Mouse (Mus musculus): ENCODE data around the gene Mzf1. TPM values are rescaled to one million over a fixed set of nuclear protein-coding genes. Genes with fewer than 3 reads are reported as not detected.

Mzf1 gene
- polyA plus RNA-seq, 1 experiment from 2014 or later = 4.3 TPM

DNA sequence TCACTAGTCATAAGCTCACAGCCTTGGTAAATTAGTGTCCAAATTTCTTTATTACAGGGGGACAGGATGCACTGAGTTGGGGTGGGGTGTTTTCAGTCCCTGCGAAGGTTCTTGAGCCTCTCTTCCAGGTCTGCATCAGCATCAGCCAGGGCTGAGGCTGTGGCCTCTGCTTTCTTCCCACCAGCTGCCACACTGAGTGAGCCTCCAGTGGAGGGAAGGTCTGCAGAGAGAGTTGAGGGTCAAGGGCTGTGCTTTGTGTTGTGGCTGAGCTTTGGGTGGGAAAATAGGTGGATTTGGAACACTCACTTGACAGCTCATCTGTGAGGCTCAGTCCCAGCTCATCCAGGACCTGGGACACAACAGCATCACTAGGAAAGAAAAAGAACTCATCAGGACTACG lies 22.6 kb downstream of the Mzf1 start:
- Histone ChIP-seq H3K4me1 (peaks cover 48% of the 10 kb centered on the region), H3K4me3 (peak overlapping the region; percentile 10; the same call in 1 of the 2 replicates), H3K9me3 (no peaks in the 10 kb centered on the region), H3K27me3 (ENCODE audit: poor library complexity, severe bottlenecking) (no peaks in the 10 kb centered on the region), H3K27ac (no peak overlapping the region), H3K36me3 (replicated peaks) (peaks cover 89% of the 10 kb centered on the region)
- 86% methylated on average over 2 of the region's 2 CpGs for WGBS
- no peak for DNase-seq (ENCODE audit: extremely low spot score, low spot score)

DNA sequence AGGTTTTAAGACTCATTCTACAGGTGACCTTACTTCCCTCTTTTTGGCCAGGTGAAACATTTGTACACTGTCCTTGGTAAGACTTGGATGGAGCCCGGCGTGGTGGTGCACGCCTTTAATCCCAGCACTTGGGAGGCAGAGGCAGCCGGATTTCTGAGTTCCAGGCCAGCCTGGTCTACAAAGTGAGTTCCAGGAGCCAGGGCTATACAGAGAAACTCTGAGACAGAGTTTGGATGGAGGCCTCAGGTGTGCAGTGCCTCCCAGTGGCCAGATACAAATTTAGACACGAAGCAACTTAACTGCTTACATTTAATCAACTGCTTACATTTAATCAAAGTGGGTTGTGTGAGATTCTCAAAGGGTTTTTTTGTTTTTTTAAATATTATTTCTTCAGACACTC lies 23.5 kb downstream of the Mzf1 start:
- Histone ChIP-seq H3K4me3 (no peak overlapping the region), H3K27ac (no peak overlapping the region), H3K36me3 (replicated peaks) (peaks cover 92% of the 10 kb centered on the region), H3K9me3 (no peaks in the 10 kb centered on the region), H3K4me1 (peaks cover 48% of the 10 kb centered on the region), H3K27me3 (ENCODE audit: poor library complexity, severe bottlenecking) (no peaks in the 10 kb centered on the region)
- WGBS = 80% methylated on average over 5 of the region's 5 CpGs
- DNase-seq (ENCODE audit: extremely low spot score, low spot score) = no peak

DNA sequence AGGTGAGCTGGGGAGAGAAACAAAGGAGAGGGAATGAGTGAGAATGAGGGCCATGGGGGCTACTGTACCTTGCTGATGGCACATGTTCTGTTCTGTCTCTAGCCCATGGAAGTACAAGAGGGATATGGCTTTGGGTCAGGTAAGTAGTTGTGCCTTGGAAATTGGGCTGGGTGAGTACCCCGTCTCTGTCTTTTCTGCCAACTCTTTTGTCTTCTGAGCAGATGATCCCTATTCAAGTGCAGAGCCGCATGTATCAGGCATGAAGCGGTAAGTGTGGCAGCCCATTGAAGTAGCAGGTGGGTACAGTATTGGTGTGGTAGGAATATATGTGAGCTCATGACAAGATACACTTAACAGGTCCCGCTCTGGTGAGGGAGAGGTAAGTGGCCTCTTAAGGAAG lies 25.6 kb downstream of the Mzf1 start:
- WGBS = 95% methylated on average over 4 of the region's 4 CpGs
- H3K27me3 ChIP-seq (ENCODE audit: poor library complexity, severe bottlenecking) = no peaks in the 10 kb centered on the region
- H3K27ac ChIP-seq = no peak overlapping the region
- H3K9me3 ChIP-seq = 0 out of 2 replicates have a peak, but pooled peaks cover 6% of the 10 kb centered on the region
- DNase-seq (ENCODE audit: extremely low spot score, low spot score) = no peak
- H3K36me3 ChIP-seq (replicated peaks) = peaks cover 91% of the 10 kb centered on the region
- no peak overlapping the region; the same call in 1 of the 2 replicates for H3K4me3 ChIP-seq
- peaks cover 37% of the 10 kb centered on the region for H3K4me1 ChIP-seq

DNA sequence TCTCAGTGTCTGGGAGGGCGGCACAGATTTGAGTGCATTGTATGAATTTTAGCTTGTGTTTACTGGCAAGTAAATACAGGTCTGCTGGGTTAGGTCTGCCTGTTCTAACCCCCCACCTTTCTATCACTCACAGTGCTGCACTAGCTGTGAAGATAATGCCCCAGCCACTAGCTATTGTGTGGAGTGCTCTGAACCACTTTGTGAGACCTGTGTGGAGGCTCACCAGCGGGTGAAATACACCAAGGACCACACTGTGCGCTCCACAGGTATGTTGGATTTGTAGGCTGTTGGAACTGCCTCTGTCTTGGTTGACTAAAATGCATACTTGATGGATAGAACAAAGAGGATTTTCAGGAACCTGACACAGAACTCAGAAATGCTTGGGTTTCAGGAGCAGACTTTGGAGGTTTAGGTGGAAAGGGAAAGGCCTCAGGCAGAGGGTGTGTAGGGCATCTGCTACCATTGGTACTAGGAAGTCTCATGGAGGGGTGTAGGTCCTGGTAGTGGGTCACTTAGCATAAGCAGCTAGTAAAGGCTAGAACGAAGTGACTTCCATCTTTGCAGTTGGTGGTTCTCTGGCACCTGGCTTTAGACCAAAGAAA lies 29.0 kb downstream of the Mzf1 start:
- Histone ChIP-seq H3K4me1 (peaks cover 33% of the 10 kb centered on the region), H3K27ac (peak overlapping the region; percentile 100), H3K9me3 (0 out of 2 replicates have a peak, but pooled peaks cover 10% of the 10 kb centered on the region), H3K4me3 (peak overlapping the region; percentile 99), H3K36me3 (replicated peaks) (peaks cover 58% of the 10 kb centered on the region), H3K27me3 (ENCODE audit: poor library complexity, severe bottlenecking) (no peaks in the 10 kb centered on the region)
- WGBS = 34% methylated on average over 4 of the region's 4 CpGs
- DNase-seq (ENCODE audit: extremely low spot score, low spot score) = no peak

DNA sequence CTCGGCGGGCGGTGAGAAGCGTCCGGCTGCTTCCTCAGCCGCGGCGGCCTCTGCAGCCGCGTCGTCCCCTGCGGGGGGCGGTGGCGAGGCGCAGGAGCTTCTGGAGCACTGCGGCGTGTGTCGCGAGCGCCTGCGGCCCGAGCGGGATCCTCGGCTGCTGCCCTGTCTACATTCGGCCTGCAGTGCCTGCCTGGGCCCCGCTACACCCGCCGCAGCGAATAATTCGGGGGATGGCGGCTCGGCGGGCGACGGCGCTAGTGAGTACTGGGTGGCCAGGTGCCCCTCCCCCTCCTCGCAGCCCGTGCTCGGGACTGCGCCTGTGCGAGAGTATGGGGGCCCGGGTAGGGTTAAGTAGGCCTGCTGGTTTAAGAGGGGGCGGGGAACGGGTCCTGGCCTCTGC lies 29.8 kb downstream of the Mzf1 start:
- Histone ChIP-seq H3K9me3 (0 out of 2 replicates have a peak, but pooled peaks cover 10% of the 10 kb centered on the region), H3K4me3 (peak overlapping the region; percentile 99), H3K36me3 (replicated peaks) (peaks cover 50% of the 10 kb centered on the region), H3K27me3 (ENCODE audit: poor library complexity, severe bottlenecking) (no peaks in the 10 kb centered on the region), H3K27ac (peak overlapping the region; percentile 100), H3K4me1 (peaks cover 33% of the 10 kb centered on the region)
- peak; percentile 77 for DNase-seq (ENCODE audit: extremely low spot score, low spot score)
- WGBS = under 1% methylated on average over 44 of the region's 44 CpGs

DNA sequence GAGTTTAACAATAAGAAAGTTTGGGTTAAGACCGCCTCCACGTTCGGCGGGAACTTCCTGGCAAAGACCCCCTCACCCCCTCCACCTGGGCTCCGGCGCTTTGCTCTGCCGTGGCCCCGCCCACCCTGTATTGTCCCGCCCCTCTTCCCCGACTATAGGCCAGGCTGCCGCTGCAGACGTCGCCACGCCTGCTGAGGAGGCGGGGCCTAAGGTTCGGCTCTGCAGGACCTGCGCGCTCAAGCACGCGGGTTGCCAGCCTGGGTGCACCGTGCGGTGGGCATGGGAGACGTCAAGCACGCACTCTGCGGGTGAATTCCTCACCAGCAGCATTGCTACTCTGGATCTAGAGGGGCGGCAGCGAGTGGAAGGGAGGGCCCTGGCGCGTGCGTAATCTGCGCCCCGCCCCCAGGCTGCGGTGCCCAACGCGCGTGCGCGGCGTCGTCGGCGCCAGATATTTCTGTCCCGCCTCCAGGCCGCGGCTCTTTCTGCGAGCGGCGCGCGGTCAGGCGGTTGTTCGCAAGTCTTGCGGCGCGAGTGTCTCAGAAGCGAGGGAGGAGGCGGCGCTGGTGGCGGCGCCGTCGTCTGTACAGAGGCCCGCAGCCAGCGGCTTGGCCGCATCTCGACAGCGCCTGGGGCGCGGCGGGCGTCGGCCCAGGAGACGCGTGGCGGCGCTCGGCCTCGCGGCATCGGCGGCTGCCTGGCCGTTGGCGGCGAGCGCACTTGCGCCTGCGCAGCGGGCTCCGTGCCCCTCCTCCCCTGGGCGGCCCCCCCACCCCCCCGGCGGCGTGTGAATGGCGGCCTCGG lies 30.4 kb downstream of the Mzf1 start:
- H3K4me1 ChIP-seq = peaks cover 33% of the 10 kb centered on the region
- under 1% methylated on average over 95 of the region's 95 CpGs for WGBS
- 0 out of 2 replicates have a peak, but pooled peaks cover 10% of the 10 kb centered on the region for H3K9me3 ChIP-seq
- DNase-seq (ENCODE audit: extremely low spot score, low spot score) = peak; percentile 95
- H3K36me3 ChIP-seq (replicated peaks) = peaks cover 43% of the 10 kb centered on the region
- peak overlapping the region; percentile 100 for H3K27ac ChIP-seq
- peak overlapping the region; percentile 99 for H3K4me3 ChIP-seq
- H3K27me3 ChIP-seq (ENCODE audit: poor library complexity, severe bottlenecking) = no peaks in the 10 kb centered on the region

DNA sequence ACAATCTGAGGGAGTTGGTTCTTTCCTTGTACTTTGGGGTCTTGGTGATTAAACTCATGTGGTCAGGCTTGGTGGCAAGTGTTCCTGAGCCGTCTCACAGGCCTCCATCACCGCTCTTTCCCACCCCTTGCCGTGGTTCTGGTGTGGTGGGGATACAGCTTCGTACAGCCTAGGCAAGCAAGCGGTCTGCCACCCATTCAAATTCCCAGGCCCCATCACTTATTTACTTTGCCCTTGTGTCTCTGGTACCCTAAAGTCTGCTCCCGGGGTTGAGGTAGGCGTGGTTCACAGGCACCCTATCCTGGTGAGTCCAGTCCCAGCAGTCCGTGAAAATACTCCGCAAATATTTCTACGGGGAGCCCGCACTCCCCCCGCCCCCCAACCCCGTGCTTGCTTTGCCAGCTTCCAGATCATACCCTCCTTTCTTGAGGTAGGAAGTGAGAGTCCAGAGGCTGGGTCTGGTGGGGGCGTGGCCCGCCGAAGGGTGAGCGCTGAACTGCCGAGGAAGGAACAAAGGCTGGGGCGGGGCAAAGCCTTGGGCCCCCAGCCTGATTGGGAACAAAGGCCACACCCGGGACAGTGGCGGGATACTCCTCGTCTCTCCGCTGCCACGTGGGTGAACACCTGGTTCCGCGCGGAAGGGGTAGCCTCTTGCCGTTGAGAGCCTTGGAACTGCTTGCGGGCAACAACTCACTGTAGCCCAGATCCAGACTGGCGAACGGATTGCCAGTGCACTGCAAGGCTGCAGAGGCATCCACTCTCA lies 31.6 kb downstream of the Mzf1 start:
- peak; percentile 92 for DNase-seq (ENCODE audit: extremely low spot score, low spot score)
- Histone ChIP-seq H3K4me3 (peak overlapping the region; percentile 99), H3K4me1 (peaks cover 33% of the 10 kb centered on the region), H3K36me3 (replicated peaks) (peaks cover 31% of the 10 kb centered on the region), H3K9me3 (0 out of 2 replicates have a peak, but pooled peaks cover 10% of the 10 kb centered on the region), H3K27me3 (ENCODE audit: poor library complexity, severe bottlenecking) (no peaks in the 10 kb centered on the region), H3K27ac (peak overlapping the region; percentile 100)
- 5% methylated on average over 31 of the region's 31 CpGs for WGBS

DNA sequence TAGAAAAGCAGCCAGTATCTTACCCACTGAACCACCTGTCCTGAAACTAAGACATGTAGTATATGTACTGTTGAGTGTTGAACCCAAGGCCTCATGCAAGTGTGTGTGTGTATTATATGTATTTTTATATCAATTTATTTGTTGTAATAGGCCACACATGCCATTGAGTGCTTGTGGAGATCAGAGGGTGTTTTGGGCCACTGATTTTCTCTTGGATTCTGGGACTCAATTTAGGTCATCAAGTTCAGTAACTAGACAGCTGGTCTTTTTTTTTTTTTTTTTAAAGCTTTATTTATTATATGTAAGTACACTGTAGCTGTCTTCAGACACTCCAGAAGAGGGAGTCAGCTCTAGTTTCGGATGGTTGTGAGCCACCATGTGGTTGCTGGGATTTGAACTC lies 39.3 kb downstream of the Mzf1 start:
- no peak for DNase-seq (ENCODE audit: extremely low spot score, low spot score)
- WGBS = 93% methylated on average over 1 of the region's 1 CpGs
- H3K9me3 ChIP-seq = no peaks in the 10 kb centered on the region
- H3K4me1 ChIP-seq = peaks cover 14% of the 10 kb centered on the region
- H3K36me3 ChIP-seq (replicated peaks) = no peaks in the 10 kb centered on the region
- H3K4me3 ChIP-seq = no peak overlapping the region
- no peaks in the 10 kb centered on the region for H3K27me3 ChIP-seq (ENCODE audit: poor library complexity, severe bottlenecking)
- no peak overlapping the region for H3K27ac ChIP-seq

DNA sequence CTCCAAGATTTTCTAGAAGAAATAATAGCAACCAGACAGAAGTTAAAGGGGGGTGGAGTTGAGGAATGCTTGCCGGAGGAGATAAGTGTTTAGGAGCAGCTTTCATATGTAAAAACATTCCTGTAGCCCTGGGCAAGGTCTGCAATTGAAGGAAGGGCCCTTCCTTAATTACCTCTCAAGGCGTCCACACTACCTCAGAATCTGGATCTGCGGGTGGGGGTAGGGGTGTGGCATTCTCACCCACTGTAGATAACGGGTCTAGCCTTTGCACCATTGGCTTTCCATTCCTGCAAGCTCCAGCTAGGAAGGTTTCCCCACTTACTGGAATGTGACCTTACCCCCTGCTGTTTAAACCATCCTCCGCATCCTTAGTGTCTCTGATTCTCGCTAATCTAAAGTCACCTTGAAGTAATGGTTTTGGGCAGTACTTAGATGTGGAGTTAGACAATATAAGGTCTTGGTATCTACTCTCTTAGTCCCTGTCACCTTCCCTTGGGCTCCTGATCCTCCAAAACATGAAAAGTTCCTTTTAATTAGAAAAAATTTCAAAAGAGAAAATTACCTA lies 40.2 kb downstream of the Mzf1 start:
- Histone ChIP-seq H3K36me3 (replicated peaks) (no peaks in the 10 kb centered on the region), H3K27ac (no peak overlapping the region), H3K4me1 (peaks cover 15% of the 10 kb centered on the region), H3K4me3 (no peak overlapping the region), H3K9me3 (no peaks in the 10 kb centered on the region), H3K27me3 (ENCODE audit: poor library complexity, severe bottlenecking) (no peaks in the 10 kb centered on the region)
- WGBS = 39% methylated on average over 6 of the region's 6 CpGs
- no peak for DNase-seq (ENCODE audit: extremely low spot score, low spot score)

DNA sequence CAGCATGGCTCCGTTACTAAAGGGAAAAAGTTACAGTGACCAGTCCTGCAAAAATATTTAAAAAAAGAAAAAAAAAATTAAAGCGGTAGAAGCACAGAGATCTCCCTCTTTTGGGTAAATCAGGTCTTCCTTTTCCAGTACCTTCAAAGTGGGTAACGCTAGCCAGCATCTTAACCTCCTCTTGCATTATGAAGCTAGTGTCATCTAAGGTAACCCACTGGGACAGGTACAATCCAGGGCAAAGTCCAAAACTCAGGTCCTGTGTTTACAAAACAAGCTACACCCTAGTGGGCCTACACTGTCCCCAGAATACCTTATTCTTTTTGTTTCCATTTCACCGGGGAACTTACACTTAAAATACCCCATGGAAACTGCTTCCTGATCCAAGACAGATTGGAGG lies 40.9 kb downstream of the Mzf1 start:
- no peaks in the 10 kb centered on the region for H3K36me3 ChIP-seq (replicated peaks)
- no peak overlapping the region for H3K27ac ChIP-seq
- H3K27me3 ChIP-seq (ENCODE audit: poor library complexity, severe bottlenecking) = no peaks in the 10 kb centered on the region
- no peak for DNase-seq (ENCODE audit: extremely low spot score, low spot score)
- H3K4me1 ChIP-seq = peaks cover 19% of the 10 kb centered on the region
- 66% methylated on average over 4 of the region's 4 CpGs for WGBS
- no peaks in the 10 kb centered on the region for H3K9me3 ChIP-seq
- H3K4me3 ChIP-seq = no peak overlapping the region

DNA sequence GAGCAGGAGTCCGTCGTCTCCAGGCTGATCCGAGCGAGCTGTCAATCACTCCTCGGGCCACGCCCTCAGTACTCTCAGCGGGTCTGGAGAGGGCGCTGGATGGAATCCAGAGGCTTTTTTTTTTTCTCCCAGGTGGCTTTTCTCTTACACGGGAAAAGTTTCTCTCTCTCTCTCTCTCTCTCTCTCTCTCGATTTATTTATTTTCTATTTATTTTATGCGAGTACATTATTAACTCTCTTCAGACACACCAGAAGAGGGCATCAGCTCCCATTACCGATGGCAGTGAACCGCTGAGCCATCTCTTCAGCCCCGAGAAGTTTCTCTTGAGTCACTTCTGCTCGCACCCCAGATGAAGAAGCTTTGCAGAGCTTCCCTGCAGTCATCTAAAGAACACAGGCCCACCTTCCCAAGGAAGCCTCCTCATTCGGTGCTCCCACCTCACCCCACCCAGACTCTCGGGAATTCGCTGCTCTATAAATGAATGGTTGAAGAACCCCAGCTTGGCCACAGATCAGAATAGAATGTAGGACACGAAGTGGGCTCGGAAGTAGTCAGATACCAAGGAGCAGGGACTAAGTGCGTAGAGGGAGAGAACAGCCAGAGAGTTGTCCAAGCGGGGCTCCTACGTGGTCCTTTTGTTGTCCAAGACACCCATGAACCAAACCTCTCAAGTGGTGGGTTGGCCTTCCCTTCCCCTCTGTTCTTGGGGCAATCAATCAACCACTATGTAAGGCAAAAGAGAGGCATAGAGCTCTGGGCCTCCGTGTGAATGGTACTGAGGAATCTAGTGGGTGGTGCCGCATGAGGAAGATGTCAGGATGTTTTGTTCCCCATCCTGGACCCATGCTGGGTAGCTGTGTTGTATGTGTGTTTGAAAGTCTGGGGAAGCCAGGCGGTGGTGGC lies 44.3 kb downstream of the Mzf1 start, which contains the start of gene Zbtb45:
Gene Zbtb45 (minus strand): TSS at position 30 of the 904 bp plus-strand sequence.
- Histone ChIP-seq H3K9me3 (no peaks in the 10 kb centered on the region; the same call in 1 of the 2 replicates), H3K27ac (peak within 1 kb of the TSS; percentile 93), H3K4me3 (peak within 1 kb of the TSS; percentile 68), H3K27me3 (ENCODE audit: poor library complexity, severe bottlenecking) (peaks cover 27% of the 10 kb centered on the region), H3K4me1 (peaks cover 33% of the 10 kb centered on the region), H3K36me3 (replicated peaks) (peaks cover 29% of the 10 kb centered on the region)
- WGBS = 18% methylated on average over 26 of the region's 26 CpGs
- DNase-seq (ENCODE audit: extremely low spot score, low spot score) = no peak

All from forebrain, embryonic 10.5 days (tissue).